Mouse (Mus musculus) ovary, postnatal 10 days (tissue): ENCODE measurements around the gene Gucd1.
"Not testable (repeated sequence)": the region's sequence is repeated elsewhere in the genome, so short reads cannot be mapped to it uniquely, and the experiment has no call there.

Source experiments
- DNase-seq: peaks from one replicate; pipeline ENCODE4 v3.0.0; 2022; ENCODE audit warnings: low spot score

Gene Gucd1

DNA sequence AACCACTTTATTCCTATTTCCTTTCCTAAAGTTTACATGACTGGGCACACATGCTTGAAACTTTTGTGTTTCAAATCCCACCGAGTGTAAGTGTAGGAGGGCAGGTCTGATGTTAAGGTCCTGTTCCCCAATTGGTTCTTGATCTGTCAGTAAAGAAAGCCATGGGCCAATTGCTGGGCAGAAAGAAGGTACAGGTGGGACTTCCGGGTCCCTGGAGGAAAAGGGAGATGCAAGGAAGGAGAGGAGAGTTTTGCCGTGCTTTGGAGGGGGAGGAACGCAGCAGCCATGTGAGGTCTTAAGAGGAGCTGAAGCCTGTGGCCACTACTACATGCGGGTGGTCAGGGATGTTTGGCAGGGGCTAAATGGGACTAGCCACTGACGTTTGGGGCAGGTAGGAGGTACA is 152.5 kb downstream of the Gucd1 start:
- DNase-seq = no peak

DNA sequence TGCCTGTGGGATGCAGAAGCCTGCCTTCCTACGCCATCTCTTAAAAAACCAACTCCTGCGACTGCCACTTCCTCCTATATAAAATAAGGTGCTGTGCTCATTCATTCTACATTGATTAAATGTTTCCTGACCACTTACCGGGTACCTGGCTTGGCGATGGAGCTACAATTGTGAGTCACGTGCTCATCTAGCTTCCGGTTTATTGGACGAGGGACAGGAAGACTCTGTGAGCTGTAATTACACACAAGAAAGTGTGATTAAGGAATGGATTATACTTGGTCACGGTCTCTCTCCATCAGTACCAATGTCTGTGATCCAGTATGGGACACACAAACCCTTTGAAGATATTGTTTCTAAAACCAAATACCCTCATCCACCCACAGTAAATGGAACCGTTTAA is 153.0 kb downstream of the Gucd1 start:
- no peak for DNase-seq

DNA sequence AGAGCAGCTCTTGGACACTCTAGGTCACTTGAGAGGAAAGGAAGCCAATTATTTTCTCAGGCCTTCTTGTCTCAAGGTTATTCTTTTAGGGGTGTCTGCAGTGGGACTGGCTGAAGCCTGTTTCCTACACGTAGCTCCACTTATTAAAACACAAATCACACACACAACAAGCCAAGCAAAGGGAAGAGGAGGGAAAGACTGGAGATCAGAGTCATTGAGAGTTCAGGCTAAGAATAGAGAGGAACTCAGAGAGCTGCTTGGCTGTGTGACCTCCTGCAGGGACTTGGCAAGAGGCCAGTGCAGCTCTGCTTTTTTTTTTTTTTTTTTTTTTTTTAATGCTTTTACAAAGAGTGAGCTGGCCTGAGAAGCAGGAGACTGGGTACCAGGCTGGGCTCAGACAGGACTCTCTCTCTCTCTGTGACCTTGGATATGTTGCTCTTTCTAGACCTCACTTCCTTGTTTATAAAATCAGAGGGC is 153.5 kb downstream of the Gucd1 start:
- not testable (repeated sequence) for DNase-seq

DNA sequence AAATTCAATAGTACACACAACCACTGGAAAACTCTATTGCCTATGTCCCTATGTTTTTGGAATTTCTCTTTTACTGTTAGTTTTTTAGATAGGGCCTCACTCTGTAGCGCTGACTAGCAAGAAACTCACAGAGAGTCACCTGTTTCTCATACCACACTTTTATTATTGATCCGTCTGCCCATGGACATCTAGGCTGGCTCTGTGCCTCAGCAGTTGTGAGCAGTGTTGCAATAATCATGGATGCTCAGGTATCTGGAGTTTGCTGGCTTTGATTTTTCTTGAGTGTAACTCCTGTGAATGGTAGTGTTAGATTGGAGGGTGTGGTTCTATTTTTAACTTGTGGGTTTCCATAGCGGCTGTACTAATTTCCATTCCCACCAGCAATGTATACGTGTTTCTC is 162.4 kb downstream of the Gucd1 start:
- no peak for DNase-seq

DNA sequence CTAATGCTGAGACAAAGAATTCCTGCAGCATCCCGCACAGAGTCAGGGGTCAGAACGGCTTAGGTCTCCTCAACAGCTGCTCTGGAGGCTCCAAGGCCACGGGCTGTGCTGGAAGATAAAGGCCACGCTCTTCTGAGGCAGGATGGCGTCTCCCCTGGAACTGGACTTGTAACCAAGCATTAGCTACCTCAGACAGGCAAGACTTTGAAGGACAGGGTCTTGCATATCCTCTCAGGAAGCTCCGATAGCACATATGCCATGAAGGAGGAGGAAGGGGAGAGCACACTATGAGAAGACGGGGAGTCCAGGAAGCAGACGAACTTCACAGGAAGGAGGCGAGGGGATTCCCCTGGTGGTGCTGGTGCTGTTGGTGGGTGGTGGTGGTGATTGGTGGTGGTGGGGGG is 163.9 kb downstream of the Gucd1 start:
- not testable (repeated sequence) for DNase-seq

DNA sequence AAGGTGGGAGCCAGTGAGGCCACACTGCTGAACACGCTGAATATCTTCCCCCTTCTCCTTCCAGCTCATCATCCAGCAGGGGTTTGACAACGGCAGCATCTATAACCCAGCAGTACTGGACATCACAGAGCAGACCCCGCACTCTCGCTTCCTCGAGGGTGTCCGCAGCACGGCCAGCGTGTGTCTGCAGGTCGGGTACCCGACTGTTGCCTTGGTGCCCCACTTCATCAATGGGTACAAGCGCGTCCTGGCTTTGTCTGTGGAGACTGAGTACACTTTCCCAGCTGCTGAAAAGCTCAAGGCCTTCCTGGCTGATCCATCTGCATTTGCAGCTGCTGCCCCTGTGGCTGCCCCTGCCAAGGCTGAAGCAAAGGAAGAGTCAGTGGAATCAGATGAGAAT is 165.2 kb downstream of the Gucd1 start:
- no peak for DNase-seq

DNA sequence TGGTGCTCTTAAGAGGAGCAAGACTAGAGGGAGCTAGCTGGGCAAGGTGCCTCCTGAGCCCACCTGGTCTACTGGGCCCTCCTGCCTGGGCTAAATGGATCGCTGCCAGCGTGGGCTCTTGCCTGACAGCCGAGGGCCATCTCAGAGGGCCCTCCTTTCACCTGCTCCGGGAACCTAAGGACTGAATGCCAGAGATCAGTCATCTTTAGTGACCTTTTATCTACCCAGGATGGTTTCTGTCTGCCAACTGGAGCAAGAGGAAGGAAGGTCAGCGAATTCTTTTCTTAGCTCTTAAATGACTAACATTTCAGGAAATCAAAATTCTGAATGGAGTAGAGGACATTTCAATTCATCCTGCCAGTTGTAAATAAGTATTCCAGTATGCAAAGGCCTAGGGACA is 167.2 kb downstream of the Gucd1 start:
- no peak for DNase-seq

DNA sequence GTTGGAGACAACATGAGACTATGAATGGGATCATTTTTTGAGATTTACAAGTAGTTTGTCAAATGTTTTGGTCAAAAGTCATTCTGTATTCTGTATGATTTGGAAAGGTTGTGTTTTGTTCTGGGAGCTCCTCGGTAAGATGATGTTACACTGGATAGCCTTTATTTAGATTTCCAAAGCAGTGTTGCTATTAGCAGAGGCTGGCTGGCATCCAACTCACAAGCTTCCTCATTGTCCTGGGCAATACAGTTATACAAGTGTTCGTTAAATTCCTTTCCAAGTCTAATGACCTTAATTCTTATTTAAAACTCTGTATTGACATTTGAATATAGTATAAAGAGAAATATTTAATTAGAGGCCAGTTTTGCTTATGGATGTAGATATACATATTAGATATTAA is 172.5 kb downstream of the Gucd1 start:
- DNase-seq = no peak

DNA sequence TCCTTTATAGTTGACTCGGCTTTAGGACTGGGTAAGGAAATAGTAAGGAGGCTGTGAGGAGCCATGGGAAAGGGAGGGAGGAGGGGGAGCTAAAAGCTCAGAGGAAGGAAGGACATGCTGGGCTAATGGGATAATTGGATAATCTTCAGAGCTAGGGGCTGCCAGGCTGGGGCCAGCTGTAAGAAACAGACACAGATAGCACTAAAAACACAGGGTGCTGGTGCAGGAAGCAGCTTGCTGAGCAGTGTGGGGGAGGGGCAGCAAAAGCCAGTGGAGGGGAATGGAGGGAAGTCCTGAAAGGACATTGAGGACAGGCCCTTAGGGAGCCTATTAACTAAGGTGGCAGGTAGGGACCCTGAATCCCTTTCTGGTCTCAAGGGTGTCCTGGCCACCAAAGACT is 173.2 kb downstream of the Gucd1 start:
- not testable (repeated sequence) for DNase-seq

DNA sequence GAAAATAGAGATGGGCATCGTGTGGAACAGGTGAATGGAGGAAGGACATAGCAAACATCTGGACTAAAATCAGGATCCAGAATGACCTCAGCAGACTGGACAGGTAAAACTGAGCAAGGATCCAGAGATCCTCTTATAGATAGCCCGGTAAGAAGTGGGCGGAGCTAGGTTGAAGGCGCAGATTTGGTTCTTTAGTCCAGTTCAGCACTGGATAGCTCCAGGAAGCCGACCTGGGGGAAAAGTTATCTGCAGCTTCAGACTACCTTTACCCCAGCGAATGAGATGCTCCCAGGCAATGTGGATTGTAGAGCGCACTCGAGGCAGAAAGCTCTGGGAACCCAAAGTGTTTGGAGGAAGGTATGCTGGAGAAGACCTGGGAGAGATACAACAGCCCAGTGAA is 175.8 kb downstream of the Gucd1 start:
- no peak for DNase-seq

DNA sequence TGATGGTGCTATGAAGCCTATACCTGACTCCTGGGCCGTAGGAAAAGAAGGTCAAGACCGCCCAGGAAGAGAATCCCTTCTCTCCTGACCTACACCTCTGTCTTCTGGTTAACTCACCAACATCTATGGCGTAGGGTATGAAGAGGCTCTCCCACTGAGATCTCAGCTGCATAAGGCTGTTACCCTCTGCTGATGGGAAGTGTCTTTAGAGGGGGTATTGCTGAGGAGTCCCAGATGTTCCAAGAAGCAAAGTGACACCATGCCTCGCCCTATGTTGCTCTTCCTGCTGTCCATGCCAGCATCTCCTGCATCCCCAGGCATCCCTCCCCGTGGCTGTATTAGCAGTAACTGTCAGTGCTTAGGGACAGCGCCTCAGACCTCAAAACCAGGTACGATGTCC is 178.4 kb downstream of the Gucd1 start:
- no peak for DNase-seq

DNA sequence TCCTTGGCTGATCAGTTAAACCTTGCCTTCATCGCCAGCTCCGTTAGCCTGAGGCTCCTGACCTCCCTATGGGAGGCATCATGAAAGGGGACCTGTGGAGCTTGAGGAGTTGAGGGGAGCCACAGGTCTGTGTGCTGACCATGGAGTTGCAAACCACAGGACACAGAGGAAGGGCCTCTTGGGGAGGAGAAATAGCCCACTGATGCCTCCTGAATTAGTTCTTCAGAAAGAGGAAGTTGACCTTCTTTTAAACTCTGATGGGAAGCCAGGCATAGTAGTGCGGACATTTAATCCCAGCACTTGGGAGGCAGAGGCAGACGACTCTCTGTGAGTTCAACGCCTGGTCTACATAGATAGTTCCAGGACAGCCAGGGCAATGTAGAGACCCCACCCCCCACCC is 178.9 kb downstream of the Gucd1 start:
- DNase-seq = no peak

DNA sequence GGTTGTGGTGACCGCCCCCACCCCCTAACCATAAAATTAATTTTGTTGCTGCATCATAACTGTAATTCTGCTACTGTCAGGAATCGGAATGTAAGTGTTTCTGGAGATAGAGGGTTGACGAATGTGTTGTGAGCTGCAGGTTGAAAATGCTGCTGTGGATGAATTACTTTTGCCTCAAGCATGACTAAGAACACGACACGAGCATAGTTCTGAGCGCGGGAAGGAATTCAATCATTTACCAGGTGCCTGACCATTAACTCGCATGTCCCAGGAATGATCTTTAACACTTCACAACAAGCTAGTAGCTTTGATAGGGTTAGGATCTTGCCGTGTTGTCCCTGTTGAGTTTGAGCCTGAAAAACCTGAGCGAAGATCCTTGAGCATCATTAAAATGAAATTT is 180.5 kb downstream of the Gucd1 start:
- DNase-seq = no peak

DNA sequence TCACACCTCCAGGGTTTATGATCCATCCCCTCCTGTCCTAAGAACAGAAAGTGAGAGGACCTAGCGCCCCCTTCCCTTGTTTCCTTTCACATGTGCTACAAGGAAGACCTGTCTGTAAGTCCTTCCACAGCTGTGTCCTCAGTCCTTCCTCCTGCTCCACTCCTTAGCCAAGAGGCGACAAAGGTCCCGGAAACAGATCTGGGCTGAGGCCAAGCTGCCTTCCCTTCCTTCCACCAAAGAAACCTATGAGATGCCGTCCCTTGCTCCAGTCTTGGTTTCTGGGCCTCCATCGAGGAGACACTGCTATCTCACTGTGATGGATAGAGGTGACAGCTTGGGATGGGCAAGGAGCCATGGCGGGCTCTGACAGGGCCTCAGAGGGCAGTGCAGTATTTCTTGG is 182.7 kb downstream of the Gucd1 start:
- no peak for DNase-seq

DNA sequence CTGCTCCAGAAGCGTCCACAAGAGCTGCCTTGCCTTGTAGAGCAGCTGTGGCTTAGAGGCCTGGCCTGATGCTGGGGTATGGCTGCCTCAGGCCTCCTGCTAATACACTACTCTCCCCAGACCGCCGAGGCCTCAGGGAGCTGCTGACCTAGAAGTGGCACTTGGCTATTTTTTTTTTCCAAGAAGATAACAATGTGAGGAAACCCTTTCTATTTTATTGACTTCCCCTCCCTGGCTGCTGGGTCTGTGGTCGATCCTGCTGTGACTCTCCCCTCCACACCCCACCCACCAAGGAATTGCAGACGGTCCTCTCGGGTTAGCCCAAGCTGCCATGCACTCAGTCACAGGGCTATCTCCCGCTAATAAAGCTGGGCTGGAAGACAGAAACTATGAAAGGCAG is 183.6 kb downstream of the Gucd1 start:
- no peak for DNase-seq

DNA sequence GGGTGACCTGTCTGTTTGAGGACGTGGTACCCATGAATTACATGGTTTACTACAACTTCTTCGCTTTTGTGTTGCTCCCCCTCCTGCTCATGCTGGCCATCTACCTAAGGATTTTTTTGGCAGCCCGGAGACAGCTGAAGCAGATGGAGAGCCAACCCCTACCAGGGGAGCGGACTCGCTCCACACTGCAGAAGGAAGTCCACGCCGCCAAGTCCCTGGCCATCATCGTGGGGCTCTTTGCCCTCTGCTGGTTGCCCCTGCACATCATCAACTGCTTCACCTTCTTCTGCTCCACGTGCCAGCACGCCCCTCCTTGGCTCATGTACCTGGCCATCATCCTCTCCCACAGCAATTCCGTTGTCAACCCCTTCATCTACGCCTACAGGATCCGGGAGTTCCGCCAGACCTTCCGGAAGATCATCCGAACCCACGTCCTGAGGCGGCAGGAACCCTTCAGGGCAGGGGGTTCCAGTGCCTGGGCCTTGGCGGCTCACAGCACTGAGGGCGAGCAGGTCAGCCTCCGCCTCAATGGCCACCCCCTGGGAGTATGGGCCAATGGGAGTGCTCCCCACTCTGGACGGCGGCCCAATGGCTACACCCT is 184.5 kb downstream of the Gucd1 start:
- DNase-seq = no peak

DNA sequence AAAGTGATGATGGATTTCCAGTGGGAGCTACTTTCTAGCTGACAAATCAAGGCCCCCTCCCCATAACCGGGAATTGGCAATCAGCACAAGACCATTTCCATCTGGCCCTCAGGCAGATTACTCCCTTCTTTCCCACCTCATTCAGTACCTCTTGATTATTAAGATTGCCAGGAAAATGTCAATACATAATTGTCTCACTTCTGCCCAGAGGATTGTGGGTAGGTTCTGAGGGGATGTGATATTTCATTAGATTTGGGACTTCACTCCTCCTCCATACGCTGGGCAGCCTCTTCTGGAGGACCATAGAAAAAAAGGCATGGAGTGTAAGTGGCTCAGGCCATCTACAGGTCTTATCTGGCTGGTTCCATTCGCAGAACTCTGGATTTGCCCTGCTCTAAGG is 185.5 kb downstream of the Gucd1 start:
- DNase-seq = no peak

DNA sequence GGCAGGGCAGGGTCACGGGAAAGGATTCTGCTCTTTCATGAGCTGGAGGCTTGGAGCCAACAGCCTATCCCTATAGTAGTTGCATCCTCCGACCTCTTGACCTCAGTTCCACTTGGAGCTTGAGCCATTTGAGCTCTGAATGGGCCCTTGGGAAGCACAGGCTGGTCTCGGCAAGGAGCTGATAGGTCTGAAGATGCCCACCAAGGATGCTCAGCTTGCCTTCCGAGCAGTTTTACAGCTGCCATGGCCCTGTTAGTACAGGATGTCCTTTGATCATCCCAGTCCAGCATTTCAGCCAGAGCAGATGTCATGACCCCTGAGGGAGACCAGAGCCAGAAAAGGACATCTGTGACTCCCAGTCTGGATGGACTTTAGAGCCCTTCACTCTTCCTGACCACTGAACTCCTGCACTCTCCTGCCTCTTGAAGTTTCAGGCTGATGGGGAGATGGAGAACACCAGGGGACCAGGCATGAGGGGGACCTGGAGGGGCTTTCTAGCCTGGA is 189.5 kb downstream of the Gucd1 start:
- DNase-seq = no peak

DNA sequence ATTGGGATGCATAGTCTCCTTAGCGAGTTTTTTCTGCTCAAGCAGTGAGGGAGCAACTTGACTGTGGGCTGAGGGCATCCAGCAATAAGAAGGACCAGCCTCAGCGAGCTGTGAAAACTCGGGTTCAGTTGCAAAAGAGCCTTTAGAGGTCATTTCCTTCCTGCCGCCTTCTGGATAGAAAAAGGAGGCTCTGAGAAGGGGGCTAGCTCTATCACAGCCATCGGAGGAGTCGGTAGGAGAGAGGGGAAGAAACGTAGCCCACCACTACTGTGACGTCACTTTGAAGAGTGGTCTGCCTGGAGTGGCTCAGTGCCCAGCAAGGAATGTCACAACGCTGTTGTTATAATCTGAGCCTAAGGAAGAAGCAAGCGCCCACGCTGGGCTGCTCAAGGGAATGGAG is 190.7 kb downstream of the Gucd1 start:
- no peak for DNase-seq

DNA sequence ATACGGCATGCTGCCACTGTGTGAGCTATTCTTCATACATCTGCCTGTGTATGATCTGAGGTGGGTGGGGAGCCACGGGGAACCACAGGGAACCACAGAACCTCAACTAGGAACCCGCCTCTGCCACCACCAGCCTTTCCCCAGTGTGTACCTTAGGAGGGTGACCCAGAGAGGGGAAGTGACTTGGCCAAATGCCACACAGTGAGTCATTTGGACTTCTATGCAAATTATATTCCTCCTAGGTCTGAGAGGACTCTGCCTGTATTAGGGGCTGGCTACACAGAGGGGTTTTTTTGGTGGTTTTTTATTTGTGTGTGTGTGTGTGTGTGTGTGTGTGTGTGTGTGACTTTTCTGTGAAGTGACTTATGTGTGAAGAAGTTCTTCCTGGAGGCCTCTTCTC is 191.2 kb downstream of the Gucd1 start:
- no peak for DNase-seq

DNA sequence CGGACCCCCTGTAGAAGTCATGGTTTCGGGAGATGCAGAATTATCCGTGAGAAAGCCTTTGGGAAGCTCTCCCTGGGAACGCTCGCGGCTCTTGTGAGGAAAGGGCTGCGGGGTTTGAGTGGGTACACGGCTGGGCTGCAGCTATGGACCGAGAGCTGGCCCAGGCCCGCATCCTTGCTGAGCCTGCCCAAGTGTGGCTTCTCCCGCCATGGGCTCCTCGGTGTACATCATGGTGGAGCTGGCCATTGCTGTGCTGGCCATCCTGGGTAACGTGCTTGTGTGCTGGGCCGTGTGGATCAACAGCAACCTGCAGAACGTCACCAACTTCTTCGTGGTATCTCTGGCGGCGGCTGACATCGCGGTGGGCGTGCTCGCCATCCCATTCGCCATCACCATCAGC is 192.0 kb downstream of the Gucd1 start:
- DNase-seq = no peak

DNA sequence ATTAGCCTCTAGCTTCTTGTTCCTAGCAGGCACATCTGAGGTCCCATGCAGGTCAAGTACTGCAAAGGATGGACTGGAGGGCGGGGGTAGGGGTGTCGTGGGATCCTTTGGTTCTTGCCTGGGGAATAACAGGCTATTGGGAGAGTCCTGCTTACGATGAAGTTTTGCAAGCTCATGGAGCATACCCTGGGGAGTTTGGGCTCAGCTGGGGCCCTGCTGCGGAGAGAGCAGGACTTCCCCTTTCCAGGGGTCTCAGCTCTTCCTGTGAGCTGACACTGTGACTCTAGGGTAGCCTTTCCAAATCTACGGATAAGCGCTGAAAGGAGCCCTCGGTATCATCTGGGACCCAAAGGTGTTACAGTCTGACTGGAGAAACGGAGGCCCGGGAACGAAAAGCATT is 193.4 kb downstream of the Gucd1 start:
- no peak for DNase-seq

DNA sequence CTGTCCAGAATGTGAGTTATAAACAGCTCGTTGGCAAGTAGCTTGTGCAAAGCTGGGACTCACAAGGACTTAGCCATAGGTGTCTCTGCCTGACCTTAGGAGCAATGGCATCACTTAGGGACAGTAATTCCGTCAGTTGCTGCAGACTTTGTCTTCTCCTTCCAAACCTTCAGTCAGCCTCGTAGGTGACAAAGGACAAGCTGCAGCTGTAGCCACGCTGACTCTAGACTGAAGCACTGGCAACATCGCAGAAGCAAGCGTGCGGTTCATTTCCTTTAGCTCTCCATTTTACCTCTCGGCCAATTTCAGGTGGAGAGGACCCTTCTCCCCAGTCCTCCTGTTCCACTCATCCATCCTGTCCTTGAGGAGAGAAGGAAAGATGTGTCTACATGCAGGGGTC is 193.8 kb downstream of the Gucd1 start:
- no peak for DNase-seq

DNA sequence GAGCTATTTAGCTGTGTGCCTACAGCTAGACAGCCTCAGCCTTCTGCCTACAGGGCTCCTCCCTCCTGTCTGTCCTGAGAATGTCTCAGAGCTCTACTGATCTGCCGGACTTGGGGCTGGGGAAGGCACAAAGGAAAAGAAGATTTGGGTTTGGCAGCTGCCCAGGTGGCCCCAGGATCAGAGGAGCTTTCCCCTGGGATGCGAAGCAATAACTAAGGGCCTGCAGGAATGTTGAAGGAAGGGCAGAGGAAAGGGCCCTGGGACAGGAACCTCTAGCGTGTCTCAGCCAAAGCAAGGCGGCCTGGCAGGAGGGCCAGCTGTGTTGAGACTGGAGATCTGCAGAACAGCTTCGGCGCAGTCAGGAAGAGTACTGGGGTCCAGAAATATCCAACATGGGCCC is 194.8 kb downstream of the Gucd1 start:
- DNase-seq = no peak

DNA sequence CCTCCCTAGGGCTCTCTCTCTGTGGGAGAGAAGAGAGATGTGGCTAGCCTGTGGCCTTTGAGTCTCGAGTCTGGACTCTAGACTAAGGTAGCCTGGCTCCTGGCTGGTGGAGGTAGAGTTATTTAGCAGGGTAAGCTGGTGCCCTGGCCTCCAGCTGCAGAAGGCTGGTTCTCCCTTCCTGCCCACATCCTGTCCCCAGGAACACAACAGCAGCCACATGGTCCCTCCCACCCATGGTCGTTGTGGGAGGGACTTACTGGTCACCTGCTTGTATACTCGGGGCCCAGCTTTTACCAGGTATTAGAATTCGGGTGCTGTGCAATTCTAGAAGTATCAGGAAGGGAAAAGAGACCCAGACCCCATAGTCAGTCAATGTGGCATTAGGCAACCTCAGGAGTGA is 197.5 kb downstream of the Gucd1 start:
- no peak for DNase-seq
